Mouse (Mus musculus): ENCODE measurements around the gene Slc15a2.

DNA sequence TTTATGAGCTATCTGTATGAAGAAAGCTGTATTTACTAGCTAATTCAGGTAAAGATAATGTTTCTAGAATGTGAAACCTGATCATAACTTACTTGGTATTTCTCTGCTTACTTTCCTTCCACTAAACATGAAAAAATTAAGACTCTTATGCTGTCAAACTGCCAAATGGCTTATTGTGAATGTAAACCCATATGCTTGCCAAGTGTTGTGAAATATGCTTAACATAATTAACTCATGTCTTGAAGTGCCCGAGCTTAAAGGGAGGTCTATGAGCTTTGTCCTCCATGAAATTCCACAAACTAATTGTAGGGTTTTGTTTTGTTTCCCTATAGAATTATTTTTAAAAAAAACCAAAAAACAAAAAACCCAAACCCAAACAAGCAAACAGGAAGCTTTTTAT lies 50.9 kb downstream of the Slc15a2 start:
- TF ChIP-seq CTCF (conservative IDR thresholded peaks at IDR 0.05; ENCODE audit: low read length) (no peak), NANOG (IDR thresholded peaks at IDR 0.05; ENCODE audit: borderline replicate concordance, low read length) (no peak), POU5F1 (IDR thresholded peaks at IDR 0.05; ENCODE audit: borderline replicate concordance, low read length) (no peak)

Data from E14TG2a.4 (cell line).